Mouse (Mus musculus): ENCODE measurements around the gene Mta3. TPM values are rescaled to one million over a fixed set of nuclear protein-coding genes. Genes with fewer than 3 reads are reported as not detected.

Gene Mta3
- polyA plus RNA-seq (2012; rRNA removed) = 39.8 and 41.6 TPM in 2 replicates

DNA sequence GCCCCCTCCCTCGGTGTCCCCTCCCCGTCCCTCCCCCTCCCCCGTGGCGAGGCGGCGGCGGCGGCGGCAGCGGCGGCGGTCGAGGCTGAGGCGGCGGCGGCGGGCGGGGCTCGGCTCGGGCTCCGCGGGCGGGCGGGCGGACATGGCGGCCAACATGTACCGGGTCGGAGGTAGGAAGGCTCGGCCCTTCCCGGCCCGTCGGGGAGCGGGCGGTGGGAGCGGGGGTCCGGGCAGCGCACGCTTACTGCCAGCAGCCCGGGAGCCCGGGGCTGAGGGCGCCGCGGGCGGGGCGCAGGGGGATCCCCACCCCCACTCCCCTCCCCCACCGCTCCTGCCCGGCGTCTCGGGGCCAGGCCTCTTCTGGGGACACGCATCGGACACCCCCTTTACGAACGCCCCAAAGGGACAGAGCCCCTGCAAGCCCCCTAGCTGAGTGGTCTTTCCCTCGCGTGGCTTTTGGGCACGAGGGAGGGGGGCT is at the start of gene Mta3:
TSS of gene Mta3 (plus strand) at position 48 of the 478 bp plus-strand sequence.

DNA sequence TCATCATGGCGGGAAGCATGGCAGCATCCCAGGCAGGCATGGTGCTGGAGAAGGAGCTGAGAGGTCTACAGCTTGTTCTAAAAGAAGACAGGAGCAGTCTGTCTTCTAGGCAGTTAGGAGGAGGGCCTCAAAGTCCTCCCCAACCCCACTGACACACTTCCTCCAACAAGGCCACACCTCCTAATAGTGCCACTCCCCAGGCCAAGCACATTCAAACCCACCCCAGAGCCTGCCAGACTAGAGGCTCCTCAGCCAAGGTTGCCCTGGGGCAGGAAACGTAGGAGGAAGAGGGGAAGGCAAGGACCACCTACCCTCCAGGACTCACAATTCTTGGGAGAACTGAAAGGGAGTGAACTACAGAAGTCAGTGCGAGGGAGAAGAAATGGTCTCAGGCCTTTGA is 141.9 kb downstream of the Mta3 start, which contains the start of gene Haao:
TSS of gene Haao (minus strand) at position 149 of the 400 bp plus-strand sequence.

Other genes with a start within 250 kb of the Mta3 start
- 274 and 275 TPM in 2 replicates for gene Cox7a2l, start 188.8 kb upstream of the Mta3 start, polyA plus RNA-seq (2012; rRNA removed)
- 0.87 and 0.94 TPM in 2 replicates for gene Kcng3, start 74.3 kb upstream of the Mta3 start, polyA plus RNA-seq (2012; rRNA removed)
- gene Haao, start 141.8 kb downstream of the Mta3 start, polyA plus RNA-seq (2012; rRNA removed) = 0.15 TPM in 1 of 2 replicates, not detected in the other

Data from central nervous system, embryonic 18 days (tissue).